Mouse (Mus musculus): ENCODE data around the gene Atpaf2. TPM values are rescaled to one million over a fixed set of nuclear protein-coding genes. Genes with fewer than 3 reads are reported as not detected.
"Not testable (repeated sequence)": the region's sequence is repeated elsewhere in the genome, so short reads cannot be mapped to it uniquely, and the experiment has no call there.

Gene Atpaf2
- 10 to 100 TPM; 48.5 to 50.1 TPM for total RNA-seq (2021)

- peak; percentile 44 for DNase-seq
These were observed at the start of gene Atpaf2 for GRCm38 (mm10) chr11:60417717-60418472. Atpaf2 (minus strand) TSS chr11:60418457.

- DNase-seq: peak; percentile 41
These were observed 47.7 kb upstream of the Atpaf2 start for GRCm38 (mm10) chr11:60465943-60466380.

- DNase-seq: no peak
These were observed 39.7 kb upstream of the Atpaf2 start for GRCm38 (mm10) chr11:60457973-60458372.

GRCm38 (mm10) chr11:60454745-60455087, 36.5 kb upstream of the Atpaf2 start:
- no peak for DNase-seq

GRCm38 (mm10) chr11:60454080-60454744, 36.0 kb upstream of the Atpaf2 start, which contains the start of gene Drg2:
Drg2 (plus strand) TSS chr11:60454591.
- DNase-seq: peak; percentile 95

GRCm38 (mm10) chr11:60444007-60444406, 25.8 kb upstream of the Atpaf2 start:
- no peak for DNase-seq

GRCm38 (mm10) chr11:60442896-60443295, 24.6 kb upstream of the Atpaf2 start:
- no peak for DNase-seq

- no peak for DNase-seq
These were observed 21.9 kb upstream of the Atpaf2 start for GRCm38 (mm10) chr11:60440176-60440575.

GRCm38 (mm10) chr11:60439621-60440020, 21.4 kb upstream of the Atpaf2 start:
- not testable (repeated sequence) for DNase-seq

- DNase-seq: no peak
These were observed 18.4 kb upstream of the Atpaf2 start for GRCm38 (mm10) chr11:60436618-60437017.

- no peak for DNase-seq
These were observed 16.9 kb upstream of the Atpaf2 start for GRCm38 (mm10) chr11:60435133-60435532.

GRCm38 (mm10) chr11:60433501-60433900, 15.2 kb upstream of the Atpaf2 start:
- no peak for DNase-seq

- DNase-seq: no peak
These were observed 9.4 kb upstream of the Atpaf2 start for GRCm38 (mm10) chr11:60427628-60428027.

- DNase-seq: no peak
These were observed 8.2 kb upstream of the Atpaf2 start for GRCm38 (mm10) chr11:60426417-60426816.

GRCm38 (mm10) chr11:60423006-60423405, 4.7 kb upstream of the Atpaf2 start:
- no peak for DNase-seq

- DNase-seq: no peak
These were observed 3.9 kb upstream of the Atpaf2 start for GRCm38 (mm10) chr11:60422046-60422668.

- no peak for DNase-seq
These were observed 181 bp upstream of the Atpaf2 start for GRCm38 (mm10) chr11:60418473-60418803.

- peak; percentile 99 for DNase-seq
These were observed 1.1 kb downstream of the Atpaf2 start, which contains the start of gene Gid4 for GRCm38 (mm10) chr11:60416963-60417716. Gid4 (plus strand) TSS chr11:60417145.

- no peak for DNase-seq
These were observed 1.7 kb downstream of the Atpaf2 start for GRCm38 (mm10) chr11:60416590-60416962.

GRCm38 (mm10) chr11:60412921-60413320, 5.3 kb downstream of the Atpaf2 start:
- no peak for DNase-seq

- peak; percentile 73 for DNase-seq
These were observed 6.1 kb downstream of the Atpaf2 start for GRCm38 (mm10) chr11:60412173-60412572.

GRCm38 (mm10) chr11:60406606-60407005, 11.7 kb downstream of the Atpaf2 start:
- DNase-seq: no peak

GRCm38 (mm10) chr11:60397172-60397571, 21.1 kb downstream of the Atpaf2 start:
- DNase-seq: no peak
